In genomic region chr5:35628685-35629084, GRCm38 (mm10) we compare ENCODE assay signal across 9 mouse cellular contexts. TPM values are rescaled to one million over a fixed set of nuclear protein-coding genes. Genes with fewer than 3 reads are reported as not detected.
DNase-seq lines count a peak whose midpoint lies in the region; ATAC-seq and TF ChIP-seq lines count a peak whose summit lies in the region.
"Had no signal": no experiment of that assay in that cellular context is flagged by ENCODE, and none has a peak within 500 bp of the region (broad histone marks: within the 10 kb centered on the region; RNA-seq: fewer than 3 reads in every experiment).

No protein-coding gene starts in this region.

- WGBS in heart, embryonic 11.5 days (ENCODE audit: insufficient replicate concordance) = 21% methylated on average over 1 of the region's 1 CpGs
- WGBS in stomach, embryonic 16.5 days = 33% methylated on average over 1 of the region's 1 CpGs

- TF ChIP-seq POLR2A in brain, embryonic 14.5 days (IDR thresholded peaks at IDR 0.05; ENCODE audit: borderline replicate concordance, extremely low read depth, insufficient read depth, insufficient read length, poor library complexity, severe bottlenecking) = no peak

- H3K4me3 ChIP-seq in heart, embryonic 11.5 days (ENCODE audit: low read depth, low read length) = no peak overlapping the region
- H3K4me3 ChIP-seq in stomach, embryonic 16.5 days (replicated peaks; ENCODE audit: low read length) = no peak overlapping the region
- H3K4me3 ChIP-seq: neural tube, embryonic 12.5 days had no signal

- no peaks in the 10 kb centered on the region for H3K36me3 ChIP-seq in heart, embryonic 11.5 days (ENCODE audit: control insufficient read depth, insufficient read depth, low read length)
- no peaks in the 10 kb centered on the region for H3K36me3 ChIP-seq in stomach, embryonic 16.5 days (ENCODE audit: control insufficient read depth, insufficient read depth, low read length)
- H3K36me3 ChIP-seq: neural tube, embryonic 12.5 days had no signal

- no peaks in the 10 kb centered on the region for H3K4me1 ChIP-seq in heart, embryonic 11.5 days (ENCODE audit: control insufficient read depth, insufficient read depth, low read length)
- peaks cover 21% of the 10 kb centered on the region for H3K4me1 ChIP-seq in stomach, embryonic 16.5 days (ENCODE audit: control insufficient read depth, insufficient read depth, low read length)
- H3K4me1 ChIP-seq: neural tube, embryonic 12.5 days had no signal

- peak; percentile 99 for DNase-seq in heart, adult 11 months
- DNase-seq in brain, embryonic 14.5 days (ENCODE audit: low read depth) = peak; percentile 74
- DNase-seq in heart, adult 8-10 months (ENCODE audit: low spot score) = peak; percentile 86
- peak; percentile 23 to 30 for DNase-seq in left cerebral cortex, postnatal 36 days (ENCODE audit: low spot score in 2 of 2)
- DNase-seq in urinary bladder, postnatal 25 days (ENCODE audit: low spot score) = no peak
- DNase-seq in kidney, adult 11 months = no peak

- no peak overlapping the region for H3K9ac ChIP-seq in heart, embryonic 11.5 days (ENCODE audit: low read depth, low read length)
- H3K9ac ChIP-seq in stomach, embryonic 16.5 days (ENCODE audit: low read length) = no peak overlapping the region
- H3K9ac ChIP-seq: neural tube, embryonic 12.5 days had no signal

- ATAC-seq in heart, embryonic 11.5 days (replicated peaks; ENCODE audit: insufficient number of reproducible peaks, low FRiP score, low TSS enrichment) = no peak
- 0 out of 2 replicates have a peak, but pooled peaks have one; percentile 19 for ATAC-seq in stomach, embryonic 16.5 days (ENCODE audit: insufficient read depth, low FRiP score)

- H3K27me3 ChIP-seq in heart, embryonic 11.5 days (ENCODE audit: control insufficient read depth, insufficient read depth, low read length) = peaks cover 3% of the 10 kb centered on the region; the same call in 1 of the 2 replicates
- no peaks in the 10 kb centered on the region for H3K27me3 ChIP-seq in stomach, embryonic 16.5 days (ENCODE audit: control insufficient read depth, insufficient read depth, low read length)
- H3K27me3 ChIP-seq: neural tube, embryonic 12.5 days had no signal

- H3K4me2 ChIP-seq in heart, embryonic 11.5 days = no peak overlapping the region
- no peak overlapping the region for H3K4me2 ChIP-seq in stomach, embryonic 16.5 days (ENCODE audit: low read depth, low read length)
- H3K4me2 ChIP-seq: neural tube, embryonic 12.5 days had no signal

- intact Hi-C loops in left cerebral cortex, postnatal 36 days (cut with DNase I) = no loop called here

- no peaks in the 10 kb centered on the region for H3K9me3 ChIP-seq in heart, embryonic 11.5 days (replicated peaks; ENCODE audit: control insufficient read depth, low read length)
- H3K9me3 ChIP-seq in stomach, embryonic 16.5 days (replicated peaks; ENCODE audit: control insufficient read depth, low read length) = no peaks in the 10 kb centered on the region
- H3K9me3 ChIP-seq: neural tube, embryonic 12.5 days had no signal

- no peak overlapping the region for H3K27ac ChIP-seq in heart, embryonic 11.5 days (ENCODE audit: low read depth, low read length)
- peak overlapping the region; percentile 60 for H3K27ac ChIP-seq in stomach, embryonic 16.5 days (ENCODE audit: low read length)
- H3K27ac ChIP-seq: neural tube, embryonic 12.5 days had no signal

- TF ChIP-seq CTCF in brain, embryonic 14.5 days (IDR thresholded peaks at IDR 0.05; ENCODE audit: borderline replicate concordance, extremely low read depth, insufficient read depth, insufficient read length) = no peak

RNA-seq across cellular contexts. Expression of gene Acox3, which starts 45.8 kb away (rescaled TPM):
- polyA plus RNA-seq in heart, embryonic 11.5 days (2014; fragmentation: Nextera tagmentation; extraction: Ambion mirVana) = 10.5 and 11.4 TPM in 2 replicates
- polyA plus RNA-seq in brain, embryonic 14.5 days (2012; rRNA removed) = 28.4 and 29.7 TPM in 2 replicates
- total RNA-seq in heart, adult 8-10 months (2022) = 10 to 100 TPM; 21.9 to 32.0 (median 26.4) TPM
- total RNA-seq in left cerebral cortex, postnatal 36 days (2021) = 10 to 100 TPM; 31.0 to 36.5 TPM
- polyA plus RNA-seq in stomach, embryonic 16.5 days (2015; fragmentation: Nextera tagmentation; extraction: Ambion mirVana) = 15.1 and 15.9 TPM in 2 replicates

RNA-seq across cellular contexts. Expression of gene Htra3, which starts 50.9 kb away (rescaled TPM):
- polyA plus RNA-seq in heart, embryonic 11.5 days (2014; fragmentation: Nextera tagmentation; extraction: Ambion mirVana) = 3.7 and 4.1 TPM in 2 replicates
- 8.1 and 14.8 TPM in 2 replicates for polyA plus RNA-seq in brain, embryonic 14.5 days (2012; rRNA removed)
- total RNA-seq in heart, adult 8-10 months (2022) = 10 to 100 TPM; 70.4 to 85.8 (median 82.5) TPM
- total RNA-seq in left cerebral cortex, postnatal 36 days (2021) = 1 to 10 TPM; 7.7 to 9.6 TPM
- 67.7 and 77.5 TPM in 2 replicates for polyA plus RNA-seq in stomach, embryonic 16.5 days (2015; fragmentation: Nextera tagmentation; extraction: Ambion mirVana)

RNA-seq across cellular contexts. Expression of gene Trmt44, which starts 53.8 kb away (rescaled TPM):
- 4.6 and 4.9 TPM in 2 replicates for polyA plus RNA-seq in heart, embryonic 11.5 days (2014; fragmentation: Nextera tagmentation; extraction: Ambion mirVana)
- 7.3 and 7.9 TPM in 2 replicates for polyA plus RNA-seq in brain, embryonic 14.5 days (2012; rRNA removed)
- total RNA-seq in heart, adult 8-10 months (2022) = 1 to 10 TPM; 1.7 to 2.1 (median 2.0) TPM
- 10 to 100 TPM in 1 of 2 experiments, 1 to 10 TPM in 1; 6.3 to 11.2 TPM for total RNA-seq in left cerebral cortex, postnatal 36 days (2021)
- polyA plus RNA-seq in stomach, embryonic 16.5 days (2015; fragmentation: Nextera tagmentation; extraction: Ambion mirVana) = 7.0 and 7.6 TPM in 2 replicates

Comparison
In these comparisons a context has a peak if more than half of its experiments do, and no peak if none do; other contexts are left out.
1. DNase-seq: peak in heart, adult 11 months (single experiment), brain, embryonic 14.5 days (single experiment), heart, adult 8-10 months (single experiment) and left cerebral cortex, postnatal 36 days (2 of 2); none in urinary bladder, postnatal 25 days (single experiment) and kidney, adult 11 months (single experiment).